Mouse (Mus musculus): ENCODE measurements around the gene Camk2n2.
A peak's percentile ranks its signal among the peaks of the same experiment; 100 is the strongest.

Camk2n2 gene

DNA sequence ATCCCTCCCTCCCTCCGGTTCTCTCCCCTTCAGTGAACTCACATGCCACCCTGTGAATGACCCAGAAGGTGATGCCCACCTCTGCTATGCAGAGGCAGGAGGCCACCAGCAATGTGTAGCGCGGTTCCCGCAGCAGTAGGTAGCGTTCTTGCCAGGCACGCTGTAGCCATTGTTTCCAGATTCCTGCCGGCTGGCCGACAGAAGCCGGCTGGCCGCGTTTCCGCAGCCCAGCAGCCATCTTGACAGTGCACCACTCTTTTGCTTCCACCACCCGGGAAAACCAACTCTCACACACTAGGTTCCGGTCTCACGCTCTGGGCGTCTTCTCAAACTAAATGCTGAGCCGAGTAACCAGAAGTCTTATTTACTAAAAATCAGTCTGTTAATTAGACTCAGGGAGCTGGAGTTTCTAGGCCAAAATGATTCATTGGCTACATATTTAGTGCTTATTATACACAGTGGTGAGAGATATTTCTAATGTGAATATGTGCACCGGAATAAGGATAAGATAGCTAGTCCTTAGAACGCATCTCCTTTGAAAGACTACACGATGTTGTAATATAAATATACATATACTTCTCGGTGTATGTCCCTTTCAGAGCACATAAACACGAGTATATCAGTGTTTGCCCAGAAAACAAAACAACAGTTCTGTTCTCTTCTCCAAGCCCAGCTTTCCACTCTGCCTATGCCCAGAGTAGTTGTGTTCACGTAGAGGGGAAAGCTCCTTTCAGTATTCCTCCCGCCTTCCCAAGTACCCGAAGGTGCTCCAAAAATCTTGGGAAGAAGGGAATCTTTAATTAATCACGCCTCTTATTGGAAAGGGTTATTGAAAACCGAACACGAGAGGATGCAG lies 10.4 kb downstream of the Camk2n2 start:
- DNase-seq = peak; percentile 82 to 86

DNA sequence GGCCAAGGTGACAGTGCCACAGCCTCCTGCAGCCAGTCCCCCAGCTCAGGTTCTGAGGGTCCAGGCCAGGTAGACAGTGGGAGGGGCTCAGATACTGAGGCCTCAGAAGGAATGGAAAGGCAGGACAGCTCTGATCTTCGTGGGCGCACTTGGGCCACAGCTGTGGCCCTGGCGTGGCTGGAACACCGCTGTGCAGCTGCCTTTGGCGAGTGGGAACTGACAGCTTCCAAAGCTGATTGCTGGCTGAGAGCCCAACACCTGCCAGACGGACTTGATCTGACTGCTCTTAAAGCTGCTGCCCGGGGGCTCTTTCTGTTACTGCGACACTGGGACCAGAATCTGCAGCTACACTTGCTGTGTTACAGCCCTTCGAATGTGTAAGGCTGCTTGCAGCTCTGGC lies 16.4 kb downstream of the Camk2n2 start:
- DNase-seq = peak in 1 of 2 experiments; percentile 13

DNA sequence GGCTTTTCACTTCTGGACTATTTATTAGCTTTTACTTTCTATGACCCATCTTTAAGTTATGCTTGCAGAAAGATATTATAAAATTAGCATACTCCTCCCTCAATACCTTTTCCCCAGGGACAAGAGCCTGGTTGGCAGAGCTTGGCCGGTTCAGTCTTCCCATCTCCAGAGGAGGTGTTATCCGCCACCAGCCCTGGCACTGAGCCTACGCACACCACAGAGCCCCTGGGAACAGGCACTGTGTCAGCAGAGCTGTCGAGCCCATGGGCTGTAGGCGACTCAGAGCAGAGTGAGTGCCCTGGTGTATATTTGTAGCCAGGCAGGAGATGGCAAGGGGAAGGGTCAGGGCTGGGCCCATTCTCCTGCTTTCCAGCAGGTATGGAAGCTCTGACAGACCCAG lies 20.6 kb downstream of the Camk2n2 start:
- DNase-seq = peak in 1 of 2 experiments; percentile 25

GRCm38 (mm10) chr16:20596687-20597441 lies 24.2 kb downstream of the Camk2n2 start:
- no peak for DNase-seq

- DNase-seq = no peak
Measured at GRCm38 (mm10) chr16:20595737-20596136, 25.4 kb downstream of the Camk2n2 start.

DNA sequence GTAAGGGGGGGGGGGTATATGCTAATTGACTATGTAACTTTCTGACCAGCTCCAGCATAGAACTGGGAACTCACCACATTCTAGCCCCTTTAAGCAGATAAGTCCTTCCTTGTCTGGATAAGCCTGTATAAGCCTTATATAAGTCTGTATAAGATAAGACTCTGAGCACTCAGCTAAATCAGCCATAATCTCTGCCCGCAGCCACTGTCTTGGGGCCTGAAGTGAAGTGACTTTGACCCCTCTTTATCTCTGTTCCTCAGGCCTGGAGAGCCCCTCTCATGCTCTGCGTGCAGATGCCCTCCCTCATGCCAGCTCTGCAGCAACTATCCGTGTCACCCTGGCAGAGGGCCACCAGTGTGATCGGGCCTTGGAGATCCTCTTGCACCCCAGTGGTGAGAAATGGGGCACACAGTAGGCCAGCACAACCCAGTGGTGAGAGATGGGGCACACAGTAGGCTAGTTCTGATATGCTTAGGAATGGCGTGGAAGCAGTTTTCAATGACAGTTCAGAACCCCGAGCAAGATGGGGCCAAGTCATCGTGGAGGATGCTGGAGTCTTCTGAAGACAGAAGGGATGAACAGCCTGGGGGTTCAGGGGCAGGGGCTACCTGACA lies 25.9 kb downstream of the Camk2n2 start:
- no peak for DNase-seq

DNA sequence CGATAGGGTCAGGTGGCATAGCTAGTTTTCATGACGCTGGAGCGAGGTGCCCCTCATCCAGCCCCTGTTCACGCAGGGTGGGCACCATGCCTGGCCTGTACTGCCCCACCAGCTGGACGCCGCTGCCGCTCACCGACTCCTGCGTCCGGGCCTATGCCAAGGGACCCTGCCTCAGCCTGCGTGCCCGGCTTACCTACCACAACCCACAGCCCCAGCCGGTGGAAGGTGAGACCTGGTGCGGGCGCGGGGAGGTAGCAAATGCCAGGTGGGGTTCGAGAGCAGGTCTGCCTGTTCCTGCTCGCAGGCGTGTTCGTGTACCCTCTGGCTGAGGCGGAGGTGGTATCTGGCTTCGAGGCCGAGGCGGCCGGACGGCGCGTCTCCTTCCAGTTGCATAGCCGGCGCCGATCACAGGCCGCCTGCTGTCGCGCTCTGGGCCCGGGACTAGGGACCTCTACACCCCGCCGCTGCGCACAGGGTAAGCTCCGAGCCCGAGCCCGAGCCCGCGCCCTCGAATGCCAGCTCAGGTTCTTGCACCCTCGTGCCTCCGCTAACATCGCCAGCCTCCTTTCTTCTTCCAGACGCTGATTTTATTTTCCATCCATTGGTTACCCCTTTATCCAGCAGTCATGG lies 29.9 kb downstream of the Camk2n2 start:
- DNase-seq = peak; percentile 10 to 39

- peak in 1 of 2 experiments; percentile 22 for DNase-seq
Measured at GRCm38 (mm10) chr16:20590680-20591038, 30.4 kb downstream of the Camk2n2 start.

DNA sequence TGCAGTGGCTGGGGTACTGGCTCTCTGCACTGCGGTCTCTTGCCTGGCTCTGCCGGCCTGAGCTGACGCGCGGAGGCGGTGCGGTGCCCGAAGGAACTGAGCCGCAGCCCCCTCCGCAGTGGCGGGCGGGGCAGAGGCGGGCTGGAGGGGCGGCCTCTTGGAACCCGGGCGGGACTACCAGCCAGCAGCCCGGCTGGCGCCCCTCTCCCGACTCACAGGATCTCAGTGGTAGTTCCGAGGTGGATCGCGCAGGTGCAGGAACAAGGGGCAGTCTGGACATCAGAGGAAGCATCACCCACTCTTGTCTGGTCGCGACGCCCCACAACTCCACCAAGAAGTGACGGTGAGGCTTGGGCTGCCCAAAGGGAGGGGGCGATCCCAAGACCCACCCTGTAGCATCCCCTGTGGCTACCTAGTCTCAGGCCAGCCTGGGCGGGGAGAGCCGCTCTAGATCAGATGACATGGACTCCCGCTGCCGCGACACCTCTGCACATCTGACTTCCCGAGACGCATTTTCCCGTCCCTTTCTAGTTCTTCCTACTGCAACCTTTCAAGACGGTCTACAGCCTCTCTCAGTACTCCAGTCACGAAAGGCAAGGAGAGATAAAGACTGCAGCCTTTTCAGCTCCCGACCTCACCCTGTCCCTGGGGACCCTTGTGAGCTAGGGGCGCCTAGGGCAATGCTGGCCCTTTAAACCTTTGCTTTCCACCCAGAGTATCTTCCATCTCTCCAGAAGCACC lies 31.0 kb downstream of the Camk2n2 start:
- peak; percentile 75 to 76 for DNase-seq

DNA sequence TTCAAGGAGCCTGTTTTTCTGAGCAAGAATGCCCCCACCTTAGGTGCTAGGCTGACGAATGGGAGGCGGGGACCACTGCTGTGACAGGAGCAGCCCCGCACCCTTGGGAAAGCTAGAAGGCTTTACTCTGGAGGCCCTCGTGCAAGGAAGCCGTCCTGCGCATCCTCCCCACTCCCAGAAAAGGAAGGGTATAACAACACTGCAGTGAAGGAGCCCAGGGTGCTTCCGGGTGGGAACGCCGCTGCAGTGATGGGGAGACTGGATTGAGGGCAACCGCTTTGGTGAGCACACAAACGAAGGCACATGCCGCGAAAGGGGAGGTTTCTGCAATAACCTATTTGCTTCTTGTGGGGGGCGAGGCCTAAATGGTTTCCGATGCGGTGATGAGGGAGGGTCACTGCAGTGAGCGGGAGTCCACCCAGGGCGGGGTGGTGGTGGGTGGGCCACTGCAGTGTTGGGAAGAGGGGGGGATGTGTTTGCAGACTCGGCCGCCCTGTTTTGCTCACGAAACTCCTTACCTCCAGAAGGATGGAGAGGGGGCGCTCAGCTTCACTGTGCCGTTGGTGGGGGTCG lies 31.6 kb downstream of the Camk2n2 start, which contains the start of gene Vwa5b2:
TSS of gene Vwa5b2 (plus strand) at position 106 of the 573 bp plus-strand sequence.
- peak in 1 of 2 experiments; percentile 48 for DNase-seq

Measured in cerebellum, postnatal 14 days (tissue).